Mouse (Mus musculus): ENCODE results near the gene Frmd5.

Frmd5 gene

DNA sequence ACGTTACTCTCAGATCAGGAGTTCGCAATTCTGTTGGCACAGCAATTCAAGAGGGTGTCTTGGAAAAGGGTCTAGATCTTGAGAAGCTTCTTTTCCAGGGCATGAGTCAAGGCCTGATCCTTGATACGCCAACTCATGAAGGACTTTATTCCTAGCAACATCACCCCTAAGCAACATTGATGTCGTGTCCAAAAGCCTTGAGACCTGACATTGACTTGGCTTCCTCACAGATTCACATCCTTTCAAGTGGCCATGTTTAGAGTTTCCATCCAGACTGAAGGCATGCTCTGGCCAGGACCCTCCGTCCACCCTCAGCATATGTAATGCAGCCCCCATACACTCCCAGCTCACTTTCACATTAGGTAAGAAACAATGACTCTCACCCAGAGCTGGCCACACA lies 45.0 kb downstream of the Frmd5 start:
- in situ Hi-C loops (cut with MboI, MseI): no loop called here

DNA sequence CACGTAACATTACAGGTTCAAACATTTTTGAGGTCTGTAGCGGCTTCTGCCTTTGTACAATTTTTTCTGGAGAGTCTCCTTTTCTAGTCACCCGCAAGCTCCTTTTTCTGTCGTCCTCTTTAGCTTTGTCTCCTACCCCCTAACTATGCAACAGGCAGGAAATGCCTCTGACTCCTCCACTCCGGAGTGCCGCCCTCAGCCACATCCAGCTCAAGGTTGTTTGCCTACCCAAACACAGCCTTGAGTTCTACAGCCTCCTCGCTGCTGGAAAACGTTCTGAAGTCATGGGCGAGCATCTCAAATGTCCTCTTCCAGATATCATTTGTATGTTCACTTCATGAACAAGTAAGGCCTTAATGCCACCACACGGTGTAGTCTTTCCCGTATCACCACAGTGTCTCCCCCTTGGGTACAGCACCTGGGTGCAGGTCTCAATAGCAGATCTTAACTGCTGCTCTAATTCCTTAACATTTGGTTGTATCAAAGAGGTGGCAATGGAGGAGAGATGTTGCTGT lies 45.5 kb downstream of the Frmd5 start:
- in situ Hi-C loops (cut with MboI, MseI): no loop called here

GRCm38 (mm10) chr2:121760646-121761045 lies 46.2 kb downstream of the Frmd5 start:
- in situ Hi-C loops (cut with MboI, MseI): no loop called here

DNA sequence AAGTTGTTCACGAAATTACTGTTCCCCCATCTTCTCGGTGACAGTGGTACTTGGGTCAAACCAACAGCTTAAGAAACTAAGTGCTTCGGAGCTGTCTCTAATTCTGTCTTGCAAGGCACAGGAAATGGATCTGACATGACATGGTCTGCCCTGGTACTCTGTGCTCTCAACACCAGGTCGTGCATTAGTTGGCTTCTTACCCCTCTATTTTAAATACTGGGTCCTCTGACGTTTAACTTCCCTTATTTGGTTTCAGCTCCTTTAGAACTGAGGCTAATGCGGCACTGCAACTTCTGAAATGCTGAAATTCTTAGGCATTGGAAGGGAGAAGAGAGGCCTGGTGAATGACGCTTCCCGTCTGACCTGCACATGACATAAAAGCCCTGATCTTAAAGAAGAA lies 48.6 kb downstream of the Frmd5 start:
- in situ Hi-C loops (cut with MboI, MseI): no loop called here

DNA sequence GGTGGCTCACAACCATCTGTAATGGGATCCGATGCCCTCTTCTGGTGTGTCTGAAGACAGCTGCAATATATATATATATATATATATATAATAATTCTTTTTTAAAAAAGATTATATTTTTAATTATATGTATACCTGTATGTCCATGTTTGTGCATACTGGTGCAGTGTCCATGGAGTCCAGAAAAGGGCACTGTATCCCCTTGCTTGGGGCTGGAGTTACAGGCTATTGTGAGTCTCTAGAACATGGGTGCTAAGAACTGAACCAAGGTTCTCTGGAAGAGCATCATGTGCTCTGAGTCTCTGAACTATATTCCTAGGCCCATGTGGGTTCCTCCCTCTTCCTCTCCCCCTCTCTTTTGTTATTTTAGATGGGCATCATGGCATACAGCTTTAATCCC lies 50.6 kb downstream of the Frmd5 start:
- in situ Hi-C loops (cut with MboI, MseI): no loop called here

DNA sequence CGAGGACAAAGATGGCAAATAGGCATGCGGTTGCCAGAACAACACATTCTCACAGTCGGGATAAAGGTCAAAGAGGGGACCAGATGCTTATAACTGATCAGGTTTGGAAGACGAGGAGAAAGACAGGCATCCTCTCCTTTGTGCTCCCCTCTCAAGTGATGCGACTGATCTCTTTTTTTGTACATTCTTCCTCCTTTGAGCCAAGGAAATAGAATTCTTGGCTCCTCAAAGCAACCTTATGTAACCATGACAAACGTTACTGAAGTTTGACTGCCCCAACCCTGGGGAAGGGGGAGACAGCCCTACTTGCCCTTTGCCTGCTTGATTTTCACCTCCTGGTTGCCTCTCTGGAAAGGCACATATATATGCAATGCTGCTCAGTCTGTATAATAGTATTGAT lies 51.8 kb downstream of the Frmd5 start:
- in situ Hi-C loops (cut with MboI, MseI): no loop called here

- in situ Hi-C loops (cut with MboI, MseI): no loop called here
These were observed 56.8 kb downstream of the Frmd5 start for GRCm38 (mm10) chr2:121750121-121750520.

GRCm38 (mm10) chr2:121741151-121741550 lies 65.7 kb downstream of the Frmd5 start:
- in situ Hi-C loops (cut with MboI, MseI): loop anchor here (10.0 kb wide), 1 partner anchor 936 kb away; no protein-coding TSS in a partner anchor

DNA sequence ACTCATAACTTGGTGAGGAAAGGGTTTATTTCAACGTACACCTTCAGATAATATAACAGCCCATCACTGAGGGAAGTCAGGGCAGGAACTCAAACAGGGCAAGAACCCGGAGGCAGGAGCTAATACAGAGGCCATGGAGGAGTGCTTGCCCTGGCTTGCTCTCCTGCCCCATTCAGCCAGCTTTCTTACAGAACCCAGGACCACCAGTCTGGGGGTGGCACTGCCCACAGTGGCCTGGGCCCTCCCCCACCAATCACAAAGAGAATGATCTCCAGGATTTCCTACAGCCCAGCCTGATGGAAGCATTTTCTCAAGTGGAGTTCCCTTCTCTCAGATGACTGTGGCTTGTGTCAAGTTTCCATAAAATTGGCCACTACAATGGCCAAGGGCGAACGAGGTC lies 67.5 kb downstream of the Frmd5 start:
- in situ Hi-C loops (cut with MboI, MseI): no loop called here

GRCm38 (mm10) chr2:121733426-121733825 lies 73.5 kb downstream of the Frmd5 start:
- in situ Hi-C loops (cut with MboI, MseI): no loop called here

GRCm38 (mm10) chr2:121730486-121730885 lies 76.4 kb downstream of the Frmd5 start:
- in situ Hi-C loops (cut with MboI, MseI): no loop called here

GRCm38 (mm10) chr2:121728907-121729575 lies 77.8 kb downstream of the Frmd5 start:
- in situ Hi-C loops (cut with MboI, MseI): no loop called here

GRCm38 (mm10) chr2:121724866-121725265 lies 82.0 kb downstream of the Frmd5 start:
- in situ Hi-C loops (cut with MboI, MseI): no loop called here

DNA sequence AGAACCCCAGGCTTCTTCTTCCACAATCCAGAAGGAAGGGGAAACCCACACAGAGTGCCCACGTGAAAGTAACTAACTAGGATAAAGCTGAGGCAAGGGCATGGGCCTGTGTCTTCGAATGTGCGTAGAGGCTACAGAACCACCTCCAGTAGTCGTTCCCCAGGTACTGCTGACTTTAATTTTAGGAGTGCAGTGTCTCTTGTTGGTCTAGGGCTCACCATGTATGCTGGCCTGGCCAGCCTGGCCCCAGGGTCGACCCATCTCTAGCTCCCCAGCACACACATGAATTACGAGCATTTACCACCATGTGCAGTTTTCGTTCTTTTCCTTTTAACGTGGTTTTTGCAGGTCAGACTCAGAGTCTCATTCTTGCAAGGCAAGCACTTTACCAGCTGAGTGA lies 83.1 kb downstream of the Frmd5 start:
- in situ Hi-C loops (cut with MboI, MseI): no loop called here

GRCm38 (mm10) chr2:121719000-121719399 lies 87.9 kb downstream of the Frmd5 start:
- in situ Hi-C loops (cut with MboI, MseI): no loop called here

DNA sequence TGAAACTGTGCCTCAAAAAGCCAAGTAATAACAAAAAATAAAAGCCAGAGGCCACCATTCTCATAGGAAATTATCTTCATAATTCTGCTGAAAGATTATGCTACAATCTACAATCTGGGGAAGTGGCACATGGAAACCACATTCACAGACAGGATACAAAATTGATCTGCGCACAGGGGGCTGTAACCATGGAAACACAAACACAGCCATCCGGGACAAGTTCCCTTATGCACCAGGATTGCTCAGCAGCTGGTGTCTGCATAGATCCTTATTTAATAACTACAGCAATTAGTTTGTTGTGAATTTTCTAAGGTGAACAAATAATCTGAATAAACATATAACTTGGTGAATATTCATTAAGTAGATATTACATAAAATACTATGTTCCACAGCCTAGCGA lies 89.8 kb downstream of the Frmd5 start:
- in situ Hi-C loops (cut with MboI, MseI): no loop called here

DNA sequence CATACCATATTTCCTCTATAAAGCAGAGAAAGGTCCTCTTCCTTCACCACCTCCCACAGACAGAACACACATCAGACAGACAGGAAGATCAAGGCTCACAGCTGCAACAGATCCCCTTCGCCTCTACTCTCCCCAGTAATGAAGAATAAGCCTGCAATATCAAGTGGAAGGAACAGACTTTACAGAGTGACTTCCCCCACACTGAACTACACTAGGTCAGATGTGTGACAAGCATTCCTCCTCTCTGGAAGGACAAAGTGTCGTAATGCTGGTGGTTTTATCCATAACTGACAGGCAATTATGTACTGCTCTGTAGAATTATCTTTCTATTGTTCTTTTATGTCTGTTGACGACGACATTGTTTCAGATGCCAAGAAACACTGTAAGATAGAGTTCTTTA lies 93.3 kb downstream of the Frmd5 start:
- in situ Hi-C loops (cut with MboI, MseI): no loop called here

- in situ Hi-C loops (cut with MboI, MseI): no loop called here
These were observed 95.0 kb downstream of the Frmd5 start for GRCm38 (mm10) chr2:121711748-121712384.

GRCm38 (mm10) chr2:121709096-121709495 lies 97.8 kb downstream of the Frmd5 start:
- in situ Hi-C loops (cut with MboI, MseI): no loop called here

- in situ Hi-C loops (cut with MboI, MseI): no loop called here
These were observed 99.4 kb downstream of the Frmd5 start for GRCm38 (mm10) chr2:121707461-121707860.

GRCm38 (mm10) chr2:121705756-121706155 lies 101.1 kb downstream of the Frmd5 start:
- in situ Hi-C loops (cut with MboI, MseI): no loop called here

DNA sequence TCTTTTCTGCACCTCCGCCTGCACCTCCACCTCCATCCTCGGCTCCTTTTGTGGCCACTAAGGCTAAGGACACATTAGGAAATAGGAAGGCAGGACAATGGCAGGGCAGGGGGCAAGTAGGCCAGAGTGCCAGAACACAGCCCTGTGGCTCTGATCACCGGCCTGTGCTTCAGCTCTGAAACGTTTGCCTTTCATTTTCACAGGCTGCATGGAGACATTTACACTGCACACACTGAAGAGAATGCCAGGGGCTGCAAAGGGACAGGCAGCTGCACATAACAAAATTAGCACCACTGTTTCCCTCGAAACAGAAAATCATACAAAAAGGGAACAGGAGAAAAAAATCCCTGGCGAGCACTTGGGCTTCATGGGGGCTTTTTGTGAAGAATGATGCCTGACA lies 107.6 kb downstream of the Frmd5 start:
- in situ Hi-C loops (cut with MboI, MseI): no loop called here

- in situ Hi-C loops (cut with MboI, MseI): no loop called here
These were observed 111.5 kb downstream of the Frmd5 start for GRCm38 (mm10) chr2:121695436-121695835.

Data from T-helper 1 cell (primary cell).